Mouse (Mus musculus): ENCODE measurements around the gene Nckap5. TPM values are rescaled to one million over a fixed set of nuclear protein-coding genes. Genes with fewer than 3 reads are reported as not detected.

Gene Nckap5
- total RNA-seq, 2 experiments from 2014 or later: 6.4 to 6.6 TPM

DNA sequence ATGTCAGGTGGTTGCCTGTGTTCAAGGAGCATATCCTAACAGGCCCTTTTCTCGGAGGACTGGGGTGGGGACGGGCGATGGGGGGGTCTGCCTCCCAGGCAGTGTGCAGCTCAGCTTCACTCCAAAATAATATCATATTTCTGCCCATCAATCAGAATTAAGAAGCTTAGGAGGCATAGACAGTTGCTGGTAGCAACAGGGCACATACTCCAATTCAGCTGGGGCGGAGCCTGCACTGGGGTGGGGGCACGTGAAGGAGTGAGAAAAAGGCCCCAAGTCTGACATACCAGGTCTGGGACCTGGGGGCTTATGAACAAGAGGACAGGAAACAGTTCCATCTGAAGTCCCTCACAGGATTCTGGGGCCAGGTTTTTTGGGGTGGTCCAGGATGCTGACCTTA lies 339.2 kb downstream of the Nckap5 start:
- intact Hi-C loops (cut with DNase I): loop anchor here (5.0 kb wide), 2 partner anchors 246 to 441 kb away; no protein-coding TSS in a partner anchor

DNA sequence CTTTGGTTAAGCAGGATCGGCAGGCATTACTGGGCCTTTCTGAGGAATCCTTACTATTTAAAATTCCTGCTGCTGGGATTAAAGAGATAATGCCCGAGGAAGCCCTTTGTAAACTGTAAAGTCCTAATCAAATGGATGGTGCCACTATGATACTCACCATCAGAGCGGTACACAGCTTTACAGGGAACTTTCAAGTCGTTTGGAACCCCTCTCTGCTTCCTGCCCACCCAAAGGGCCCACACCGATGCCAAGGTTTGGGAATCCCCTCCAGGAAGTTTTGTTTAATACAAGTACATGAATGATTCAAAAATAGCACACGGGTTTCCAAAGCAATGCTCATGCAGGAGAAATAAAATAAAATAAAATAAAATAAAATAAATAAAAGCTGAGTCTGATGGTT lies 340.3 kb downstream of the Nckap5 start:
- no peak for DNase-seq
- intact Hi-C loops (cut with DNase I): loop anchor here (5.0 kb wide), 2 partner anchors 247 to 442 kb away; no protein-coding TSS in a partner anchor

More for the DNA sequence above, 339.2 kb downstream of the Nckap5 start:
- no peak for DNase-seq

DNA sequence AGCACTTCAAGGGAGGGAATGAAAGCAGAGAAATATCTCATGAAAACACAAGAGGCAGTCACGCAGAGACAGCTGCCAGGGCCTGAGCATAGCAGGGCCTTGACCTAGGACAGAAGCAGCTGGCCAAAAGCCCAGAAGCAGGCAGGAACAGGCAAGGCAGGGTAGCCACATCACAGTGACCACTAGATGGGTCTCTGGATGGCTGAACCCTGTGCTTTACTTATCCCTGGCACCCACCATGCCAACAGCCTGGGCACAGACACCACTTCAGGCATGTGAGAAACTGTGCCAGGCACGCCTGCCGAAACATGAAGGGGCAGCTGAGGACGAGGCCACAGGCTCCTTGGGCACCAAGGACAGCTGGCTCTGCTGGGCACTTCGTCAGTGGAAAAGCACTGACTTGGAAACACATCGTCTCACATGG lies 345.9 kb downstream of the Nckap5 start:
- peak; percentile 60 to 61 for DNase-seq
- intact Hi-C loops (cut with DNase I): no loop called here

DNA sequence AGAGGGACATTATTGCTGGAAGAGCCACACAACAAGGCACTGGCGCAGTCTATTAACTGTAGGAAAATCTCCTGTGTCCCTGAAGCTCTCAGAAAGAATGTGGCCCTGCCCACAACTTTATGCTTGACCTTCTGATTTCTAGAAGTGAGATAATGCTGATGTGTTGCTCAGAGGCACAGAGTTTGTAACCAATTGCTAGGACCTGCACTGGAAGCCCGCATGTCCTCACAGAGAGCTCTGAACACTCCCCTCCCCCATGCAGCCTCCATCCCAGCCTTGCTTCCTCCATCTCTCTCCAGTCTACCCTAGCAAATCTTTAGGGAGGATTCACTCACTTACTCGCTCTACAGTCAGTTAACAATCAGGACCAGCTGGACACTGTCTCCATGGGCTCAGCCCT lies 346.9 kb downstream of the Nckap5 start:
- intact Hi-C loops (cut with DNase I): no loop called here
- no peak for DNase-seq

DNA sequence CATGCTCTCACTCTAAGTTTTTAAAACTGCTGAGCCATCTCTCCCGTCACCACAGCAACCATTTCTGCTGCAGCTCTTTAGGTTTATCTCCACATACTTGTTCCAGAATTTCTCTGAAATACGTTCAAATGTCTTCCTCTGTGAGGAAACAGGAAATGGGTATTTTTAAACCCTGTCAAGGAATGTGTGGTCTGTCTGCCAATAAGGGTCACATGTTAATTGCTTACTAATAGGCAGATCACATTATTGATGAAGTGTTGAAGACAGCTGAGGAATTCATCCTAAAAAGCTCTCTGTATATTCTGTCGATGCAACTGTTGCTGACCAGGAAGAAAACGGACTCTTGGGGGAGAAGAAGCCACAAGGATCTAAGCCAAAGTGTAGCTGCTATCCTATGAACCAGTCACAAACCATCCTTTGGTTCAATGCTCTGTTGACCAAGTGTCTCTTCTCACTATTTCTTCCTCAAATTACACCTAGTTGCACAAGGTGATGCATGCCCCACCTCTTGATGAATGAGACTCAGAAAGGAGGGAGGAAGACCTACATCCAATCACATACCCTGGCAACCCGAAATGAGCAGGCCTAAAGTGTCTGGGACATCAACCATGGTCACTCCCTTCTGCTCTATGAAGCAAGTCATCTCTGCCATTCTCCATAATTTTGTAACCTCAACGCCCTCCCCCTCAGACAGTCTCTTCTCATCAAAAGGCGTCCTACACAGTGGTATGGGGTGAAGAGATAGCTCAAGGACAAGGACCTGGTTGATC lies 349.0 kb downstream of the Nckap5 start:
- DNase-seq: no peak

DNA sequence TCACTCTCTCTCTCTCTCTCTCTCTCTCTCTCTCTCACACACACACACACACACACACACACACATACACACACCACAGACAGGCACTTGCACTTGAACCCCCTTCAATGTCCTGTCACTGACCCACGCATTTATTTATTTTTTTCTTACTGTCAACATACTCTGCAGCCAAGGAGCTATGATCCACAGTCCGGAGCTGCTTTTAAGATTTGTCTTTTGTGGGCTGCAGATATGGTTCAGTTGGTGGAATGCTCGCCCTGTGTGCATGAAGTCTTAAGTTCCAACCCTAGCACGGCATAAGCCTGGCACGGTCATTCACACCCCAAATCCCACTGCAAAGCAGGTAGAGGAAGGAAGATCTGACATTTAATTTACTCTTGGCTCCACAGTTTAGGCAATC lies 357.6 kb downstream of the Nckap5 start:
- intact Hi-C loops (cut with DNase I): no loop called here
- DNase-seq: no peak

More for the DNA sequence above, 349.0 kb downstream of the Nckap5 start:
- intact Hi-C loops (cut with DNase I): no loop called here

DNA sequence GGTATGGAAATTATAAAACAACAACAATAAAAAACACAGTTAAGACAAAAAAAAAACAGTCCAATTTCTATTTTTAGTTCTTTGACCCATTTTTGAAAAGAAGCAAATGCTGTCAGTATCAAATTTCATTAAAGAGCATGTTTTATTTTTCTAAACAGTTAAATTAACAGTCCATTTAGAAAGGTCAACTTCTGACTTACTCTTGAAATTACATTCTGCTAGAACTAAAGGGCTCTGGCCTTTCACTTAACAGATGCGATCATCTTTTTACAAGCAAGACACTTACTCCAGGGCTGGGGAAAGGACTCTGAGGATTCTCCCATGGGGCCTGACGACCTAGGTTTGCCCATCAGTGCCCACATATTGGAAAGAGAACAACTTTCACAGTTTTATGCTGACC lies 359.2 kb downstream of the Nckap5 start:
- DNase-seq: no peak

DNA sequence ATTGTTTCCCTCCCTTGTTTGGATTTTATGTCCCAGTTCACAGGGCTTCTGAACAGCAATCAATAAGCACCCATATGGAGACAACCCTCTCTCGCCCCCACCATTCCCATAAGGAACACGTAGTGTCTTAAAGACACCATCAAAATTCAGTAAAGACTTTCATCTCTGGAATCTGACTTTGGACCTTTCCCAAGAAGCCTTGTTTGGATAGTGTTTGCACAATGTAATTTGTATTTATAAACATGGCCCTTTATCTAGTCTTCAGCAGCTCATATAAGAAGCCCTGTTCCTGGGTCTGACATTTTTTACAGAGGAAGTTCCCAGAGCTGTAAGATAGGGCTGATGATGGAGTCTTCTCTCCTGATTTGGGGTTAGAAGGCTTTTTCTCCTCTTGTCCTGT lies 359.7 kb downstream of the Nckap5 start:
- no peak for DNase-seq
- intact Hi-C loops (cut with DNase I): no loop called here

More for the DNA sequence above, 359.2 kb downstream of the Nckap5 start:
- intact Hi-C loops (cut with DNase I): no loop called here

DNA sequence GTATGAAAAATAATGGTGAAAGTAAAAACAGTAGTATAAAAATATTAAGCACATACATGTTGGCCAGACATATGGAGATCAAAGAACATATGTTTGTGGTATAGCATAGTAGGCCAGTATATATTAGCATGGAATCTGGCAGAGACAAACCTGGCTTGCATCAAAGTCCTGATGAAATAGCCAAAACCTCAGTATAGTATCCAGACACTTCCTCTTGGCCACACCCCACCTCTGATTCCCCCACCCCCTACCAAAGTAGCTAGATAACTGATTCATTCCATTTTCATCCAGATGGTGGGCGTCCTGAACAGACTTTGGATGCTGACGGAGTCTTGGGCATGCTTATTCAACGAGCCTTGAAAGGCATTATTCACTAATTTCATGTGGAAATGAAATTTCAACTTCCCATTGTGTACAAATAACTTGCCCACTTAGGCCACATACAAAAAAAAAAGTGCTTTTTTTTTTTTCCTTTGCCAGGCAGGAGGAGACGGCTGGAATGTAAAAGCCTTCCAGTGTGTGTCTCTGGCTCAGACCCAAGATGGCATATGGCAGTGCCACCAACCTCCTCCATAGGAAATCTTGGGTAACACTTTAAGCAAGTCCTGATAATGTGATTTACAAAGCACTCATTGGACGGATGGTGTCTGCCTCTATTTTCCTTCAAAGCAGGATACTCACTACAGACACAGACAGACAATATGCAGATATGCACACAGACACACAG lies 360.6 kb downstream of the Nckap5 start:
- intact Hi-C loops (cut with DNase I): no loop called here
- no peak for DNase-seq

DNA sequence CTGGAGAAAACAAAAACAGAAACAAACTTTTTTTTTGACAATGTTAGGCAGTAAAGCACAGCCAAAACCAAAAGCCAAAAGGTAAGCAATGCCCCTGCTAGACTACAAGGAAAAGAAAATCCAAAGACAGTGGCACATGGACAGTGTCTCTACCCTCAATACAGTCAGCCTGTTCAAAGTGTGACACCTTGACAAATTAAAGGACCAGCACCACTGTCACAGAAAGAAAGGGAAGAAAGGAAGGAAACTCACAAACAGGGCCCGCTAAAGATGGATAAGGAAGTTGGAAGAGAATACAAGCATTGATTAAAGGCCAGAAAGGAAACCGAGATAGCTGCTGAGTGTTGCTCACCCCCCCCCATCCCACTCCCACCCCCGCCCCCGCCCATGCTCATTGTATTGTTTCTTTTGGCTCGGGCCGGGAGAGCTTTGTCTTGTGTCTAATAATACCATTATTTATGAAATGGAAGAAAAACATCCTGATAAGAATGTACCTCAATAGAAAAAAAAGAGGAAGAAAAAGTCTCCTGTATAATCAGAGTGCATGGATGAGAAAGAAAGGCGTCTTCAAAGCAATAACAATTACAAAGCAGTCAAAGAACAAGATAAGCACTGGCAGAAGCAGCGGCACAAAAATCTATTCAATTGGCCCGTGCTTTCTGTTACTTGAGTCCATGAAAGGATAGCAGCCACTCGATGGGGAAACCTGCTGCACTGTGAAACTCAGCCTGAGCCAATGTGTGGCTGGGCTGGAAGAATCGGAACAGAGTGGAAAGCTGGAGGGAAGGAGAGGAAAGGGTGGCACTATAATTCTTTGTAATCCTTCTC lies 368.9 kb downstream of the Nckap5 start:
- DNase-seq: no peak
- intact Hi-C loops (cut with DNase I): no loop called here

DNA sequence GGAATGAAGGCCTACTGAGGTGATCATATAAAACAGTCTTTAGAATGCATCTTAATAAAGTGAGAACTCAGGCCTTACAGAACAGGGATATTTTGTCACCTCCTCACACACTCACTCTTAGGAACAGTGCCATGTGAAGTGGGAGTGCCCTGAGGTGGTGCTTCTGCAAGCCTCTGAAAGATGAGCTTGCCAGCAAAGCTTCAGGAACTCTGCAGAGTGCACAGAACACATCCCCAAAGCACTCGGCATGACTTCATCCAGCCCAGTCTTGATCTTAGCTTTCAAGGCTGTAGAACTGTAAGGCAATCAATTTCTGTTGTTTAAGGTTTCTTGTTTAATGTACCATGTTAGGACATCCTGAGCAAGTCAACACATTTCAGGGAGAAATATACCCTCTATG lies 372.9 kb downstream of the Nckap5 start:
- no peak for DNase-seq
- intact Hi-C loops (cut with DNase I): no loop called here

DNA sequence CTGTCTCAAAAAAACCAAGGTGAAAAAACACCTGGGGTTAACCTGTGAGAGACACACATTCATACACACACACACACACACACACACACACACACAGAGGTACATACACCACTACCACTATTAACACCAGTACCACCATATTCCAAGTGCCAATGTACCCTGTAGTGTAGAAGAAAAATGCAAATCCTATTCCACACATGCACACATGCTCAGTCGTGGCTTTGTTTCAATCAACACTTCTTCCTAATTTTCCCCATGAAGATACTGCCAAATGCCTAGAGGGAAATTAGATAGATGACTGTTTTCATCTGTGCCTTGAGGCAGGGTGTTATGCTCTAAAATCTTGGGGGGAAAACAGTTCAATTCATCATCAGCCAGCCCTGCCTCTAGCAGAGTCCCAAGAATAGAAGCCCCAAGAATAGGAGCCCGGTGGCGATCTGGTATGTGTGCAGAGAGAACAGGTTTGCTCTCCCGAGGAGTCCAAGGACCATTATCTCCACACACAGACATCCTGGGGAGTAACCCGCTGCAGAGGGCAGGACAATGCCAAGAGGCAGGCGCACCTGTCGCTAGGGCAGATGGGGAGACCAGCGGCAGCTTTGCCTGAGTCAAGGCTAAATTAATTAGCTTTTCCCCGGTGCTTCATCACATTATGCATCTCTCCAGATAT lies 376.0 kb downstream of the Nckap5 start:
- intact Hi-C loops (cut with DNase I): no loop called here

DNA sequence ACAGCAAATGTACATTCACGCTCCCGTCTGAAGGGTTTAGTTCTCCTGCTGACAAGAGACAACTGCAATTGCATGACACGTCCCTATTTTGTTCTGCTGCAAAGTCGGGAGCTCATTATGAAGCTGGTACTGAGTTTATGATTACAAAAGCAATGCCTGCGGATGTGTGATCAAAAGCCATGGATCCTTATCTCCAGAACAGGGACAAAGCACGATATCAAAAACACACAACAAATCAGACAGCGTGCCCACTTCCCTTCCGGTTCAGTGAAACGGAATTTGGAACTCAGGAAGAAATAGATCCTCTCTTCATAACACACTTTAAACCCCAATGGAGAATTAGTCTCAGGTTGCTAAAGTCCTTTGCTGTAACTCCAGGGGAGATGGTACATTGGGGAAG lies 379.1 kb downstream of the Nckap5 start:
- intact Hi-C loops (cut with DNase I): no loop called here
- no peak for DNase-seq

More for the DNA sequence above, 376.0 kb downstream of the Nckap5 start:
- no peak for DNase-seq

DNA sequence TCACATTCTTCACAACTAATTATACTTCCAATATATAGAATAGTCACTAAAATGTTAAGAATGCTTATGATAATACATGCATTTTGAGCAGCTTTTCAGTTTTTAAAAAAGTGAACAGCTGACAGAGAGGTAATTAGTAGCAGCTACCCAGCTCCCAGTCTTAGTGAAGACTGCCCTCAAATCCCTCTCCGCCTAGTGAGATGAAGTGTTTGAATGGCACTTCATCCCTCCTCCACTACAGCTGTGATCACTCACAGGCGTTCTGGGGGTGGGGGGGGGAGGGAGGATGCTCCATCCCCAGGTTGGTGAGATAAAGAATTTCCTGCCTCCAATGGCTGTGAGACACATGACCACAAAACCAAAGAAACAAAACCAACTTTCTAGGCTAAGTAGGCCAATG lies 381.2 kb downstream of the Nckap5 start:
- no peak for DNase-seq
- intact Hi-C loops (cut with DNase I): no loop called here

DNA sequence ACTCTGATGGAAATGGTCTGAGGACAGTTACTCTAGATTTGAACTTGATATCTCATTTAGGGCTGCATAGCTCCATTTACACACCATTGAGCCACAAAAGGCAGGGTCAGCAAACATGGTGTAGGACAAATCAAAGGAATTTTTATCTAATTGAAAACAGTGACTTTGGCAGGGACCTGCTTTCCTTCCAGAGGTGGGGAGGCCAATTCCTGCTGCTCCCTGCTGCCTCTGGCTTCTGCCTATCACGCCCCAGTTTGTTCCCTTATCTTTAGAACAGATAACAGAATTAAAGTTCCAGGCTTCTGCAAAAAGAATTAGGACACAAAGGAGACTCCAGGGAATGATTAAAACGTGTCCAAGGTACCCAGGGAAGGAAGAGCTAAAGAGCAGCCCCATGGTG lies 386.7 kb downstream of the Nckap5 start:
- intact Hi-C loops (cut with DNase I): no loop called here
- no peak for DNase-seq

DNA sequence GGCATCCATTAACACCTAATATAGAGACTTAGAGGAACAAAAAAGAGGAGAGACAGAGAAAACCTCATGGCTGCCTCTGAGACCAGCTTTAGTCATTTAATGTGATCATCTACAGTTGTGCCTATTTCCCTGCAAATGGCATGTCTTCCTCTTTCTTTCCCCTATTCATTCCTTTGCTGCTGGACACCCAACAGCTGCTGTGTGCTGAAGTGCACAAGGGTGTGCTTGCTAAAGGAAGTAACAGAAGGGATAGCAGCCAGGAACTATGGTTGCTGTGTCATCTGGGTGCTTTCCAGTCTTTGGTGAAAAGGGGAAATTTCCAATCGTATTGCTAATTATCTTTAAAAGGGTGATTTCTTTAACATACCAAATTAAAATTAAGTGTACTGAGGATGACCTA lies 387.9 kb downstream of the Nckap5 start:
- DNase-seq: no peak
- intact Hi-C loops (cut with DNase I): no loop called here

DNA sequence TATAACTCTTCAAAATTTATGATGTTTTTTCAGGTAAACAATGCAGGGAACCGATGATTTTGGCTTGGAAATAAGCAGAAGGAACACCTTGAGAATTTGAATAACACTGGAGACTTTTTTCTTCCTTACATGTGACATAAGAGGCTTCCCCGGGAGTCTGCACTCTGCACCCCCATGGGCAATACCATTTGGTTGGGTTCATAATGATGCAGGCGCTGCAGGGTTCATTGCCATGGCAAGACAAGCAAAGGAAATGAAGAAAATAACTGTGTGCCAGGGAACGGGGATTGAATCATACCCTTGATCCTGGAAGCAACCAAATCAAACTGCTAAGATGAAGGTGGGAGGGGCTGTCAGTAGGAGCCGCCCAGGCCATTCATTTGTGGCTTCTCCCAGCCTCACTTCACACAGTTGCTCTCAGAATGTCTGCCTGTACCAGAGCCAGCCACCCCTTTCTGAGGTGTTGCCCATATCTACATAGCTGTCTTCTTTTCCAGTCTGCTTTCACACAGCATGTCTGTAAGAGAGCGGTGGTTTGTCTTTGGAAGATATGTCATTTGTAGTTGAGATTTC lies 392.5 kb downstream of the Nckap5 start:
- intact Hi-C loops (cut with DNase I): loop anchor here (10.0 kb wide), 2 partner anchors 287 to 1063 kb away; no protein-coding TSS in a partner anchor
- DNase-seq: no peak

DNA sequence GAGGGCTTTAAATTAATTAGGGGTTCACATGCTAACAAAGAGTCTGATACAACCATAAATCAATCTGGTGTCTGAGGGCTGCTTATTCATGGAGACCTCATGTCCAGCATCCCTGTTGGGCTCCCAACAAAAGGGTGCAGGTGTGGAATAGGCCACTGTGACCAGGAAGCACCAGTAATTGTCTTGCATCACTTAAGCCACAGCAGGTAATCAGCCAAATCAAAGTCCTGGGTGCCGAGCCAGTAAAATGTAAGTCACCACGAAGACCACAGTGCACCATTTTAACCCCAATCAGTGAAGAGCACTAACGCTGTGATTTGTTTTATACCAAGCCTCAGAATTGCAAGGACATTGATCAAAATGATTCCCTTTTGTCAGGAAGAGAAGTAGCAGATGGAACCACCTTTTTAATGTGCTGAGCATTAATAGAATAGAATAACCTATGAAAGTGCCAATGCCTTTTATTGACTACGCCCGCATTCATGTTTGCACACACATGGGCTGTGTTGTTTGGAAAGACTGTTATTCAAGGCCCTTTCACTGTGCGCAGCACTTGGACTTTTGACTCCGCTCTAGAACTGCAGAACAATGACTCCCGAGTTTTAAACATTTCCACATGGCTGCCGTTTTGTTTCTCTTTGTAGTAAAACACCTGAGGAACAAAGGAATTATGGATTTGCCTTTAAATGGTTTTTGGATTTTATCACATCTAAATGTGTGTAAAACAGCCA lies 393.5 kb downstream of the Nckap5 start:
- DNase-seq: no peak
- intact Hi-C loops (cut with DNase I): loop anchor here (10.0 kb wide), 2 partner anchors 288 to 1062 kb away; no protein-coding TSS in a partner anchor

DNA sequence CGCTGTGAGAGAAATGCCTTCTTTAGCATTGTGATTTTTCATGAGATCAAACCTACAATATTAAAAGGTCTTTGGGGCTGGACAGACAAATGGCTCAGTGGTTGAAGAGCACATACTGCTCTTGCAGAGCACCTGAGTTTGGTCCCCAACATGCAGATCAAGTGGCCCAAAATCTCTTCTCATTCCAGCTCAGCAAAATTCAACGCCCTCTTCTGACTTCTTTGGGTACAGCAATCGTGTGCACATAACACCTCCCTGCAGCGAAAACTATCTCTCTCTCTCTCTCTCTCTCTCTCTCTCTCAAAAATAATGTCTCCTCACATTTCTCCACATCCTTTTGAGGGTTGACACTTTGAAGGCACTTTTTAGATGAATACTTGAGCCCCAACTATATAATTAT lies 398.3 kb downstream of the Nckap5 start:
- intact Hi-C loops (cut with DNase I): loop anchor here (5.0 to 10.0 kb wide), 5 partner anchors 293 to 1057 kb away; no protein-coding TSS in a partner anchor
- DNase-seq: no peak
